8 mouse cellular contexts compared by ENCODE assay signal in the genomic region with DNA sequence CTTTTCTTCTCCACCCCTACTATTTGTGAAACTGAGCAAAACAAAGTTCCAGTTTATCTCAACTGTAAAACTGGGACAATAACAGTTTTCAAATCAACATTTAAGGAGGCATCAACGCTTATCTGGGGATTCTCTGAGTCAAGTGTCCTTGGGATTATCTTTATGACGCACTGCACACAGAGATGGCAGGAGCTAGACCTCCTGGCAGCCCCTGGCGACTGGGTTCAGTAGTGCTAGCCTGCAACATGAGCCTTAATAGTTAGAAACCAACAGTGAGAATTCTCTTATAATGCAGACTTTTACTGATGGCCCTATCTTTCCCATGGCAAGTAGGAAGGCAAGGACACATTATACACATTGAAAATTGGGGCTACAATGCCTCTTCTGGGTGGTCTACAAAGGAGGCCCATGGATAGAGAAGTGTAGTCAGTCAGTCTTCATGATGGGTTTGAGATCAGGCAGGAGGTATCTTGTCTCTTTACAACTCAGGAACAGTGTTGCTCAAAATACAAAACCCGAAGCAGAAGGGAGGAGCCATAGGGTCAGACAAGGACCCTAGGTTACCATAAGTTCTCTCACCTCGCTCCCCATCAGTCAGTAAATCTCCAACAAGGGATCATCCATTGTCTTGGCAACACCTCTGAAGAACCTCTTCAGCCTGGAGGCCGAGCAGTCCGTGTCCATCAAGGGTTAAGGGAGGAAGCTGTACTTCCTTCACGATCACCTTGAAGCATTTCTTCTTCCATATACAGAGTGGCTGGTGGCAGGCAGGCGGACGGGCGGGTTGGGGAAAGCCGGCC. TPM values are rescaled to one million over a fixed set of nuclear protein-coding genes. Genes with fewer than 3 reads are reported as not detected.
DNase-seq lines count a peak whose midpoint lies in the region; ATAC-seq and TF ChIP-seq lines count a peak whose summit lies in the region.

No protein-coding gene starts in this region.

- peak; percentile 40 for DNase-seq in lung, embryonic 14.5 days
- no peak for DNase-seq in lung, postnatal 10 days
- DNase-seq in embryonic facial prominence, embryonic 10.5 days (ENCODE audit: low spot score): peak; percentile 34
- no peak for DNase-seq in urinary bladder, adult 2 months (ENCODE audit: low spot score)
- no peak for DNase-seq in left cerebral cortex, adult 8-10 months (ENCODE audit: low spot score in 2 of 2)

- peak overlapping the region; percentile 94 for H3K9ac ChIP-seq in lung, embryonic 14.5 days
- H3K9ac ChIP-seq in intestine, postnatal 0 days (ENCODE audit: low read depth, low read length): peak overlapping the region; percentile 76
- H3K9ac ChIP-seq in neural tube, embryonic 12.5 days: peak overlapping the region; percentile 92

- no peaks in the 10 kb centered on the region; the same call in none of the 2 replicates for H3K4me1 ChIP-seq in lung, embryonic 14.5 days (ENCODE audit: insufficient read depth)
- H3K4me1 ChIP-seq in embryonic facial prominence, embryonic 10.5 days: peaks cover 38% of the 10 kb centered on the region
- H3K4me1 ChIP-seq in intestine, postnatal 0 days (replicated peaks; ENCODE audit: control insufficient read depth, insufficient read depth, low read length): 0 out of 2 replicates have a peak, but pooled peaks cover 3% of the 10 kb centered on the region
- peaks cover 12% of the 10 kb centered on the region; the same call in 1 of the 2 replicates for H3K4me1 ChIP-seq in neural tube, embryonic 12.5 days

- H3K27me3 ChIP-seq in lung, embryonic 14.5 days (ENCODE audit: insufficient read depth, low read length): no peaks in the 10 kb centered on the region
- H3K27me3 ChIP-seq in embryonic facial prominence, embryonic 10.5 days (replicated peaks; ENCODE audit: low read depth, poor library complexity, severe bottlenecking): no peaks in the 10 kb centered on the region
- H3K27me3 ChIP-seq in intestine, postnatal 0 days (replicated peaks; ENCODE audit: control insufficient read depth, insufficient read depth, low read length): no peaks in the 10 kb centered on the region
- no peaks in the 10 kb centered on the region for H3K27me3 ChIP-seq in neural tube, embryonic 12.5 days (replicated peaks)

- H3K9me3 ChIP-seq in lung, embryonic 14.5 days (ENCODE audit: low read depth, low read length): no peaks in the 10 kb centered on the region
- H3K9me3 ChIP-seq in embryonic facial prominence, embryonic 10.5 days: no peaks in the 10 kb centered on the region
- no peaks in the 10 kb centered on the region for H3K9me3 ChIP-seq in intestine, postnatal 0 days (ENCODE audit: control insufficient read depth)
- H3K9me3 ChIP-seq in neural tube, embryonic 12.5 days: no peaks in the 10 kb centered on the region

- H3K4me2 ChIP-seq in lung, embryonic 14.5 days: peak overlapping the region; percentile 74
- H3K4me2 ChIP-seq in intestine, postnatal 0 days (replicated peaks; ENCODE audit: low read depth): peak overlapping the region; percentile 95
- H3K4me2 ChIP-seq in neural tube, embryonic 12.5 days (replicated peaks): peak overlapping the region; percentile 77

- H3K27ac ChIP-seq in lung, embryonic 14.5 days (ENCODE audit: low read depth): peak overlapping the region; percentile 9
- H3K27ac ChIP-seq in embryonic facial prominence, embryonic 10.5 days (replicated peaks): peak overlapping the region; percentile 92
- peak overlapping the region; percentile 72 for H3K27ac ChIP-seq in intestine, postnatal 0 days (ENCODE audit: low read depth, low read length)
- no peak overlapping the region; the same call in 1 of the 2 replicates for H3K27ac ChIP-seq in neural tube, embryonic 12.5 days

- no peaks in the 10 kb centered on the region for H3K36me3 ChIP-seq in lung, embryonic 14.5 days (ENCODE audit: insufficient read depth)
- peaks cover 1% of the 10 kb centered on the region; the same call in 1 of the 2 replicates for H3K36me3 ChIP-seq in embryonic facial prominence, embryonic 10.5 days (replicated peaks)
- H3K36me3 ChIP-seq in intestine, postnatal 0 days (ENCODE audit: control insufficient read depth, insufficient read depth): no peaks in the 10 kb centered on the region
- H3K36me3 ChIP-seq in neural tube, embryonic 12.5 days: no peaks in the 10 kb centered on the region

- peak overlapping the region; percentile 97 for H3K4me3 ChIP-seq in lung, embryonic 14.5 days (ENCODE audit: low read depth, low read length)
- H3K4me3 ChIP-seq in embryonic facial prominence, embryonic 10.5 days: peak overlapping the region; percentile 73
- peak overlapping the region; percentile 89 for H3K4me3 ChIP-seq in intestine, postnatal 0 days (ENCODE audit: low read depth, low read length)
- peak overlapping the region; percentile 95 for H3K4me3 ChIP-seq in neural tube, embryonic 12.5 days

- ATAC-seq in lung, embryonic 14.5 days (ENCODE audit: insufficient read depth): peak; percentile 2; the same call in 1 of the 2 replicates
- ATAC-seq in activated CD4-positive, CD25-positive, alpha-beta regulatory T cell, adult 4 months: peak; percentile 37
- no peak for ATAC-seq in intestine, postnatal 0 days
- no peak for ATAC-seq in neural tube, embryonic 12.5 days (ENCODE audit: low FRiP score, low read depth)

- TF ChIP-seq CTCF in lung, embryonic 14.5 days (IDR thresholded peaks at IDR 0.05; ENCODE audit: low read depth): peak; percentile 39; the same call in 1 of the 2 replicates
- TF ChIP-seq CTCF in intestine, postnatal 0 days (IDR thresholded peaks at IDR 0.05; ENCODE audit: low read depth): peak; percentile 41; the same call in 1 of the 2 replicates

- 7% methylated on average over 12 of the region's 12 CpGs for WGBS in lung, embryonic 14.5 days
- WGBS in embryonic facial prominence, embryonic 10.5 days: 16% methylated on average over 12 of the region's 12 CpGs
- WGBS in intestine, postnatal 0 days: 8% methylated on average over 12 of the region's 12 CpGs
- 14% methylated on average over 12 of the region's 12 CpGs for WGBS in neural tube, embryonic 12.5 days

RNA-seq across cellular contexts. Expression of a gene that starts 0.7 kb away (rescaled TPM):
- 34.1 and 34.6 TPM in 2 replicates for polyA plus RNA-seq in lung, embryonic 14.5 days (2014; fragmentation: Nextera tagmentation; extraction: Ambion mirVana)
- polyA plus RNA-seq in activated CD4-positive, CD25-positive, alpha-beta regulatory T cell, adult 4 months (2017; shearing (Covaris generic)): 1 to 10 TPM; 4.1 to 5.2 TPM
- 41.7 and 43.9 TPM in 2 replicates for polyA plus RNA-seq in embryonic facial prominence, embryonic 10.5 days (2016; fragmentation: Nextera tagmentation; extraction: Ambion mirVana)
- polyA plus RNA-seq in intestine, postnatal 0 days (2015; fragmentation: Nextera tagmentation; extraction: Ambion mirVana): 6.8 and 7.0 TPM in 2 replicates
- 27.8 and 29.1 TPM in 2 replicates for polyA plus RNA-seq in neural tube, embryonic 12.5 days (2016; fragmentation: Nextera tagmentation; extraction: Ambion mirVana)
- 10.7 and 11.9 TPM in 2 replicates for polyA plus RNA-seq in urinary bladder, adult 2 months (2012; rRNA removed)
- total RNA-seq in left cerebral cortex, adult 8-10 months (2022): 1 to 10 TPM; 8.4 to 8.9 (median 8.6) TPM

Comparison
In these comparisons a context has a peak if more than half of its experiments do, and no peak if none do; other contexts are left out.
1. DNase-seq: peak in lung, embryonic 14.5 days (single experiment) and embryonic facial prominence, embryonic 10.5 days (single experiment); none in lung, postnatal 10 days (single experiment), urinary bladder, adult 2 months (single experiment) and left cerebral cortex, adult 8-10 months (0 of 2).
2. ATAC-seq: peak in lung, embryonic 14.5 days (single experiment) and activated CD4-positive, CD25-positive, alpha-beta regulatory T cell, adult 4 months (single experiment); none in intestine, postnatal 0 days (single experiment) and neural tube, embryonic 12.5 days (single experiment).
3. Peak in every context shown above with its lines, with median percentiles within 50 percentile points of each other: H3K4me2 ChIP-seq, H3K4me3 ChIP-seq and H3K9ac ChIP-seq.